Mouse (Mus musculus): ENCODE measurements around the gene Tbrg4.
"Not testable (repeated sequence)": the region's sequence is repeated elsewhere in the genome, so short reads cannot be mapped to it uniquely, and the experiment has no call there.

Tbrg4 gene

GRCm38 (mm10) chr11:6625478-6626387 is at the start of gene Tbrg4:
Gene Tbrg4, minus strand, starts transcription at chr11:6626067.
- peak; percentile 97 for DNase-seq (ENCODE audit: low read depth, low spot score)

GRCm38 (mm10) chr11:6675402-6675801 is 49.5 kb upstream of the Tbrg4 start:
- DNase-seq (ENCODE audit: low read depth, low spot score) = no peak

GRCm38 (mm10) chr11:6674701-6675100 is 48.8 kb upstream of the Tbrg4 start:
- DNase-seq (ENCODE audit: low read depth, low spot score) = no peak

- no peak for DNase-seq (ENCODE audit: low read depth, low spot score)
Measured at GRCm38 (mm10) chr11:6670826-6671225, 45.0 kb upstream of the Tbrg4 start.

- no peak for DNase-seq (ENCODE audit: low read depth, low spot score)
Measured at GRCm38 (mm10) chr11:6670044-6670443, 44.2 kb upstream of the Tbrg4 start.

GRCm38 (mm10) chr11:6669041-6669440 is 43.2 kb upstream of the Tbrg4 start:
- no peak for DNase-seq (ENCODE audit: low read depth, low spot score)

- no peak for DNase-seq (ENCODE audit: low read depth, low spot score)
Measured at GRCm38 (mm10) chr11:6666634-6667033, 40.8 kb upstream of the Tbrg4 start.

- no peak for DNase-seq (ENCODE audit: low read depth, low spot score)
Measured at GRCm38 (mm10) chr11:6661206-6661605, 35.3 kb upstream of the Tbrg4 start.

GRCm38 (mm10) chr11:6658271-6658670 is 32.4 kb upstream of the Tbrg4 start, which contains the start of gene Ramp3:
Gene Ramp3, plus strand, starts transcription at chr11:6658521.
- peak; percentile 79 for DNase-seq (ENCODE audit: low read depth, low spot score)

GRCm38 (mm10) chr11:6654903-6655302 is 29.0 kb upstream of the Tbrg4 start:
- peak; percentile 87 for DNase-seq (ENCODE audit: low read depth, low spot score)

- DNase-seq (ENCODE audit: low read depth, low spot score) = not testable (repeated sequence)
Measured at GRCm38 (mm10) chr11:6652978-6653377, 27.1 kb upstream of the Tbrg4 start.

GRCm38 (mm10) chr11:6650519-6650918 is 24.7 kb upstream of the Tbrg4 start:
- DNase-seq (ENCODE audit: low read depth, low spot score) = no peak

- DNase-seq (ENCODE audit: low read depth, low spot score) = peak; percentile 15
Measured at GRCm38 (mm10) chr11:6647831-6648724, 22.2 kb upstream of the Tbrg4 start.

GRCm38 (mm10) chr11:6644566-6644965 is 18.7 kb upstream of the Tbrg4 start:
- DNase-seq (ENCODE audit: low read depth, low spot score) = no peak

GRCm38 (mm10) chr11:6639072-6639471 is 13.2 kb upstream of the Tbrg4 start:
- no peak for DNase-seq (ENCODE audit: low read depth, low spot score)

- no peak for DNase-seq (ENCODE audit: low read depth, low spot score)
Measured at GRCm38 (mm10) chr11:6638537-6638936, 12.7 kb upstream of the Tbrg4 start, which contains the start of gene Wap. Gene Wap, minus strand, starts transcription at chr11:6638637.

GRCm38 (mm10) chr11:6636150-6636549 is 10.3 kb upstream of the Tbrg4 start:
- DNase-seq (ENCODE audit: low read depth, low spot score) = no peak

GRCm38 (mm10) chr11:6629655-6630054 is 3.8 kb upstream of the Tbrg4 start:
- peak; percentile 67 for DNase-seq (ENCODE audit: low read depth, low spot score)

GRCm38 (mm10) chr11:6628568-6628967 is 2.7 kb upstream of the Tbrg4 start:
- DNase-seq (ENCODE audit: low read depth, low spot score) = peak; percentile 55

GRCm38 (mm10) chr11:6627731-6628130 is 1.9 kb upstream of the Tbrg4 start:
- peak; percentile 71 for DNase-seq (ENCODE audit: low read depth, low spot score)

- DNase-seq (ENCODE audit: low read depth, low spot score) = no peak
Measured at GRCm38 (mm10) chr11:6626388-6626772, 513 bp upstream of the Tbrg4 start.
